Mouse (Mus musculus) intestine, postnatal 0 days (tissue): ENCODE results near the gene Degs2. TPM values are rescaled to one million over a fixed set of nuclear protein-coding genes. Genes with fewer than 3 reads are reported as not detected.

Experiments
- ATAC-seq: fragments of 200-750 bp; cut with Nextera tagmentation; 2 replicates; pipeline ENCODE4 v1.8.0; 2017; ENCODE audit warnings: mild to moderate bottlenecking, moderate TSS enrichment, moderate library complexity
- H3K27ac ChIP-seq: fragments of 300-500 bp; sonication (generic); 2 replicates; pipeline ENCODE4 v1.5.1; 2014; ENCODE audit warnings: mild to moderate bottlenecking, low read depth, low read length, moderate library complexity
- H3K27me3 ChIP-seq: fragments of 300-500 bp; sonication (generic); replicated peaks from 2 replicates; pipeline ENCODE4 v1.6.1; 2014; ENCODE audit warnings: low read length, mixed read lengths; ENCODE audit not compliant: control insufficient read depth, insufficient read depth
- H3K36me3 ChIP-seq: fragments of 300-500 bp; sonication (generic); 2 replicates; pipeline ENCODE4 v1.6.1; 2014; ENCODE audit warnings: mild to moderate bottlenecking, moderate library complexity; ENCODE audit not compliant: control insufficient read depth, insufficient read depth
- H3K4me1 ChIP-seq: fragments of 300-500 bp; sonication (generic); replicated peaks from 2 replicates; pipeline ENCODE4 v1.6.1; 2014; ENCODE audit warnings: antibody characterized with exemption, low read length, mixed read lengths; ENCODE audit not compliant: control insufficient read depth, insufficient read depth
- H3K4me2 ChIP-seq: fragments of 300-500 bp; sonication (generic); replicated peaks from 2 replicates; pipeline ENCODE4 v1.6.1; 2014; ENCODE audit warnings: low read depth, mild to moderate bottlenecking, moderate library complexity
- H3K4me3 ChIP-seq: fragments of 300-500 bp; sonication (generic); 2 replicates; pipeline ENCODE4 v1.5.1; 2014; ENCODE audit warnings: low read depth, low read length
- H3K9ac ChIP-seq: fragments of 300-500 bp; sonication (generic); 2 replicates; pipeline ENCODE4 v1.6.1; 2014; ENCODE audit warnings: mild to moderate bottlenecking, low read depth, low read length
- H3K9me3 ChIP-seq: fragments of 300-500 bp; sonication (generic); 2 replicates; pipeline ENCODE4 v1.6.1; 2016; ENCODE audit warnings: mixed run types; ENCODE audit not compliant: control insufficient read depth
- CTCF ChIP-seq: sonication (generic); IDR thresholded peaks from 2 replicates; pipeline ENCODE4 v1.5.1; 2016; ENCODE audit warnings: low read depth, mild to moderate bottlenecking, control low read depth, antibody characterized with exemption, moderate library complexity
- WGBS: fragments of 180-500 bp; shearing (Covaris S2); extraction: QIAGEN DNeasy Blood & Tissue Kit; methylation state at CpG from one replicate; pipeline ENCODE4 v1.1.7; 2014; 5-methylcytosine and 5-hydroxymethylcytosine counted together
- polyA plus RNA-seq: library from polyadenylated mRNA; unstranded; fragments of >200 nt; fragmentation: Nextera tagmentation; extraction: Ambion mirVana; gene quantifications from 2 replicates; pipeline ENCODE4 v1.2.1, GENCODE M21; 2015

Degs2 gene
- polyA plus RNA-seq, 1 experiment from 2014 or later, result 273 TPM

DNA sequence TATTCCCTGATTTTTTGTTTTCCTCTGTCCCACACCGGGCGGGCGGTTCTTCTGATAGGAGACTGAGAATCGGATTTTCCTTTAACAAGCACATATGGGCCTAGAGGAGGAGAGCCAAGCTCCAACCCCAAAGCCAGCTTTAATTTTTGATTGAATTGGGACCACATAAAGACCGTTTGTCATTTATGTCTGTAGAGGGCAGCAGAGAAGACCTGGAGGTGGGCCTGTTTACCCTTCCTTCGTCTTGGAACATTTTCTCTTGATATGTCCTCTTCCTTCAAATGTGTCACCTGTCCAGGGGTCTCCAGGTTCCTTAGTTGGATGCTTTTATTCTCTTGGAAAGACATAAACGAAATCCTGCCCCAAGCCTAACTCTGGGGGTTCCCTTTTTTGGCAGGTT, 4.0 kb upstream of the Degs2 start:
- Histone ChIP-seq H3K4me3 (no peak overlapping the region), H3K9ac (no peak overlapping the region), H3K27ac (no peak overlapping the region), H3K27me3 (0 out of 2 replicates have a peak, but pooled peaks cover 6% of the 10 kb centered on the region), H3K9me3 (no peaks in the 10 kb centered on the region), H3K4me2 (no peak overlapping the region), H3K4me1 (0 out of 2 replicates have a peak, but pooled peaks cover 1% of the 10 kb centered on the region), H3K36me3 (no peaks in the 10 kb centered on the region)
- TF ChIP-seq CTCF, result peak; percentile 69
- 47% methylated on average over 7 of the region's 7 CpGs for WGBS
- no peak for ATAC-seq

DNA sequence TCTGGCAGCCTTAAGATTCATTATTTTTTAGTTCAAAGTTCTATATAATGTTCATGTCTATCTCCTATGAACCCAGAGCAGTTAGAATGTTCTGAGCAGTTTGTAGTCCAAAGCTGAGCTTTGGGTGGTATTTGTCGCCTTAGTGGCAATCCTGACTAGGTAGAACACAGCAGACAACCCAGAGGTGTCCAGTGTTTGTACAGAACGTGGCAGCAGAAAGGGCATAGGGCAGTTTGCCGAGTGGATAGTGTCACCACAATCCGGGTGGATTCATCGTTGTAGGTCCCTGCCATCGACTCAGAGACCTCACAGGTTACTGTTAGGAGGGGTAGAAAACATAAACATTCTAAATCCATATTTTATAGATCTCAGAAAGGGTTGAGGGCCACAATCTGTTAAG, 3.4 kb upstream of the Degs2 start:
- no peak for ATAC-seq
- 83% methylated on average over 6 of the region's 6 CpGs for WGBS
- H3K4me3 ChIP-seq, result no peak overlapping the region

DNA sequence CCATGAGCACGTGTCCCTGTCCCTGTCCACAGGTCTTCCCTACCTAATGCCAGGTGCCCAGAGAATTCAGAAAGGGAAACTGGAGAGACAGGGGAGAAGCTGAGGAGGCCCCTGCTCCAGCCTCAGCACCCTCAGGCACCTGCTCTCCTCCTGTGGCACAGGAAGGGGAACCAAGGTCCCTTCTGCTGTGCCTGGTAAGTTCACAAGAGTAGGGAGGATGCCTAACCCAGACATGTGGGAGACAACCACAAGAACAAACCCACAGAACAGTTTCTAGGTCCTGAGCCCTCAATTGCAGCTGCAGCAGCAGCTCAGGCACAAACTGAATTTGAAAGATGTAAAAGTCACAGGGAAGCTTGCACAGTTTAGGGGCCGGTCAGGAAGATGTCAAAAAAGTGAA, 894 bp downstream of the Degs2 start:
- H3K4me3 ChIP-seq, result peak overlapping the region; percentile 61
- H3K9ac ChIP-seq, result peak overlapping the region; percentile 66; the same call in 1 of the 2 replicates
- H3K36me3 ChIP-seq, result 0 out of 2 replicates have a peak, but pooled peaks cover 3% of the 10 kb centered on the region
- no peaks in the 10 kb centered on the region for H3K9me3 ChIP-seq
- whole genome bisulfite sequencing, result 16% methylated on average over 2 of the region's 2 CpGs
- no peak for ATAC-seq
- peak overlapping the region; percentile 71 for H3K4me2 ChIP-seq
- H3K4me1 ChIP-seq, result 0 out of 2 replicates have a peak, but pooled peaks cover 5% of the 10 kb centered on the region
- TF ChIP-seq CTCF, result no peak
- 0 out of 2 replicates have a peak, but pooled peaks cover 6% of the 10 kb centered on the region for H3K27me3 ChIP-seq
- peak overlapping the region; percentile 99 for H3K27ac ChIP-seq

More for the DNA sequence above, 3.4 kb upstream of the Degs2 start:
- no peak for TF ChIP-seq CTCF
- H3K27me3 ChIP-seq, result 0 out of 2 replicates have a peak, but pooled peaks cover 6% of the 10 kb centered on the region
- no peaks in the 10 kb centered on the region for H3K4me1 ChIP-seq
- no peaks in the 10 kb centered on the region for H3K9me3 ChIP-seq
- no peak overlapping the region for H3K4me2 ChIP-seq
- H3K27ac ChIP-seq, result no peak overlapping the region
- no peaks in the 10 kb centered on the region for H3K36me3 ChIP-seq
- H3K9ac ChIP-seq, result no peak overlapping the region

DNA sequence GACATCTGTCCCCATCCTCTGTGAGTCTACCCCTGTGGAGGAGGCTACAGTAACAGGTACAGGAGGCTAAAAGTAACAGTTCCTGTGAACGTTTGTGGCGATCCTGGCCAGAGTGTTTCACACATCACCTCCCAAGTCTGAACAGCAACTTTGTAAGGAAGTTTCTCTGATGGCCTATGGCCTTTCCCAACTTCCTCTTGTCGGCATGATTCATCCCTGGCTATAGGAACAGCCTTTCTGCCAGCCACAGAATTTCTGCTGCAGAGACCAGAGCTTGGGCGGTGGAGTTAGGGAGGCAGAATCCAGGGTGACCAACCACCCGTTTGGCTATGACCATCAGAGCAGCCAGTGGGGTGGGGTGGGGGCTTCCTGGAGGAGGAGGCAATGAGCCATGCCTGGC, 2.1 kb downstream of the Degs2 start:
- Histone ChIP-seq H3K4me2 (peak overlapping the region; percentile 71), H3K4me1 (peaks cover 14% of the 10 kb centered on the region; the same call in 1 of the 2 replicates), H3K9me3 (no peaks in the 10 kb centered on the region), H3K27me3 (0 out of 2 replicates have a peak, but pooled peaks cover 6% of the 10 kb centered on the region), H3K9ac (peak overlapping the region; percentile 5; the same call in 1 of the 2 replicates), H3K4me3 (peak overlapping the region; percentile 61), H3K36me3 (0 out of 2 replicates have a peak, but pooled peaks cover 7% of the 10 kb centered on the region), H3K27ac (peak overlapping the region; percentile 99)
- no peak for ATAC-seq
- WGBS, result 24% methylated on average over 5 of the region's 5 CpGs
- no peak for TF ChIP-seq CTCF

DNA sequence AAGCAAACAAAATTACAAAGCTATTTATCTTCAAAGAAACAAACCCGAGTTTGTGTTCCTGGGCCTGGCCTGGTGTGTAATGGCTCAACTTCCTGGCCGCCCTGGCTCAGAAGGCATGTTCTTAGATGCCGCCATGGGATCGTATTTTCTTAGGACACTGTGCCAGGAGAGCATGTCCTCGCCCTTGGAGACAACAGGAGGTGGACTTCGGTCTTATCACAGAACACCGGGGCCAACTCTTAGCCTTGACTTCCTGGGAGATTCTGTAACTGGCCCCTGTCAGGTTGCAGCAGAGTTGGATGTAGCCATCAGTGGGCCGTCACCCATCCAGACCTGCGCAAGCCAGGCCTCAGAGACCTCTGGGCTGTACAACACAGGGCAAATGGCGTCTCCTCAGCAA, 2.5 kb downstream of the Degs2 start:
- H3K27me3 ChIP-seq, result 0 out of 2 replicates have a peak, but pooled peaks cover 6% of the 10 kb centered on the region
- H3K4me3 ChIP-seq, result peak overlapping the region; percentile 61; the same call in 1 of the 2 replicates
- peak; percentile 29 for ATAC-seq
- H3K4me2 ChIP-seq, result peak overlapping the region; percentile 71
- H3K9me3 ChIP-seq, result no peaks in the 10 kb centered on the region
- TF ChIP-seq CTCF, result no peak
- 0 out of 2 replicates have a peak, but pooled peaks cover 7% of the 10 kb centered on the region for H3K36me3 ChIP-seq
- WGBS, result 42% methylated on average over 10 of the region's 10 CpGs
- H3K4me1 ChIP-seq, result peaks cover 14% of the 10 kb centered on the region; the same call in 1 of the 2 replicates
- H3K9ac ChIP-seq, result peak overlapping the region; percentile 5; the same call in 1 of the 2 replicates
- H3K27ac ChIP-seq, result peak overlapping the region; percentile 99

DNA sequence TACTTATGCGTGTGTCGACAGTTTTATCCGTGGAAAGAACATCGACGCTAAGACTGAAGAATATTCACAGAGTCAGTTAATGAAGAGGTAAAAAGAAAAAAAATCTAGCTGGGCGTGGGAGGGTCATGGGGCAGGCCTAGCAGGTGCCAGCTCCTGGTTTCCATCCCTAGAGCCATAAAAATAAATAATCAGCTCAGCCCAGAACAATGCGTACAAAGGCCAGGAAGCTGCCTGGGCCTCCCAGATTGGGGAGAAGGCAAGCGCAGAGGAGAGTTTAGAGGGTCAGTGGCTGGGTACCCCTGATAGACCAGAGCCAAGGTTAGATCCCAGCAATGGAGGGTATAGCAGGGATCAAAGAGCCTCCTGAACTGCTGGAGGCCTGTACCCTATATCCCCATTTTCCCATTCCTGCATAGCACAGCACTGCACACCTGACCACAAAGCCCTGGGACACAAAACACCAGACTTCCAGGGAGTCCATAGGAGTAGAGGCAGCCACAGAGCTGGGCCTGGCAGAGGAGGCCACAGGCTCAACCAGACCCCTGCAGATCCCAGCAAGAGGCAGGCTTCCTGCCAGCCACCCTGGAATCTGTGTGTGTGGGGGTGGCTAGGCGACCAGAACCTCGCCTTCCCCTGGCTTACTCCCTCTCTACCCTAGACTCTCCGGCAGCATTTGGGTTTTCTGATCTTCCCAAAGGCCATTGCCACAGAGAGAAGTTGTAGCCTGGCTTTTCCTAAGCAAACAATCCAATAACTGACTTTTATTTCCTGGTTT, 3.2 kb downstream of the Degs2 start:
- H3K27me3 ChIP-seq, result 0 out of 2 replicates have a peak, but pooled peaks cover 6% of the 10 kb centered on the region
- 0 out of 2 replicates have a peak, but pooled peaks cover 7% of the 10 kb centered on the region for H3K36me3 ChIP-seq
- ATAC-seq, result peak; percentile 70
- H3K4me1 ChIP-seq, result peaks cover 14% of the 10 kb centered on the region; the same call in 1 of the 2 replicates
- peak overlapping the region; percentile 71 for H3K4me2 ChIP-seq
- WGBS, result 33% methylated on average over 11 of the region's 11 CpGs
- no peaks in the 10 kb centered on the region for H3K9me3 ChIP-seq
- H3K9ac ChIP-seq, result peak overlapping the region; percentile 50
- peak overlapping the region; percentile 99 for H3K27ac ChIP-seq
- no peak for TF ChIP-seq CTCF
- H3K4me3 ChIP-seq, result peak overlapping the region; percentile 14; the same call in 1 of the 2 replicates
